Mouse (Mus musculus): ENCODE data around the gene Spcs2.
A peak's percentile ranks its signal among the peaks of the same experiment; 100 is the strongest.

The Spcs2 gene

GRCm38 (mm10) chr7:99864241-99865028, 1.2 kb upstream of the Spcs2 start:
- ATAC-seq (ENCODE audit: low TSS enrichment) = no peak

DNA sequence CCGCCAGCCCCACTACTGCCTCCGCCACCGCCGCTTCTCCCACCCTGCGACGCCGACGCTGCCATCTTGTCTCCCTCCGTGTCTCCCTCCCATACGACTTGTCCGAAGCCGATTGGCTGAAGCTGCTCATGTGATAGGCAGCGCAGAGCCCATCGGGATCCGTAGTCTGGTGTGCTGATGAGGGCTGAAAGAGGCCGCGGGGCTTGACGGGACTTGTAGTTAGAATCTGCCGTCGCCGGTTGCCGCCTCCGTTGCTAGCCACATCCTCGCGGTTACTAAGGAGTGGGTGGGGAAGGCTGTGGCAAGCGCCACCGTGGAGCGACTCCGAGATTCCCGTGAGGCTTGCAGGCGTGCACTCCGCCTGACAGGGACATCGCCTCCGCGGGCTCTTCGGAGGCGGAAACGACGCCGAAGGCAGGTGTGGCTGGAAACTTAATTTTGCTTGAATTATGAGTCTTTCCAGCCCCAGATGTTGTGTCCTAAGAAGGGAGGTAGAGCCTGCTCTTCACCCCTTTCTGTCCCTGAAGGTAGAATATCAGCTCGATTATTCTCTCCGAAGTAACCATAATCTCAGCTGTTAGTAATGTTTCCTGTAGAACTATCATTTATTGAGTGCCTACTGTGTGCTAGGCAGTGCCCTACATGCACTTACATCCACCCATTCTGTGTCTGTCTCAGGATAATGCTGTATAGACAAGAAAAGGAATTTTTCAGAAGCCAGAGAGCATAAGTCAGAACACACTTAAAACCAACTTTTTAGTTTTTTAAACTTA, 4.3 kb downstream of the Spcs2 start, which contains the start of gene Xrra1:
Gene Xrra1 (plus strand): TSS at position 304 of the 773 bp plus-strand sequence.
- ATAC-seq (ENCODE audit: low TSS enrichment) = peak; percentile 99

DNA sequence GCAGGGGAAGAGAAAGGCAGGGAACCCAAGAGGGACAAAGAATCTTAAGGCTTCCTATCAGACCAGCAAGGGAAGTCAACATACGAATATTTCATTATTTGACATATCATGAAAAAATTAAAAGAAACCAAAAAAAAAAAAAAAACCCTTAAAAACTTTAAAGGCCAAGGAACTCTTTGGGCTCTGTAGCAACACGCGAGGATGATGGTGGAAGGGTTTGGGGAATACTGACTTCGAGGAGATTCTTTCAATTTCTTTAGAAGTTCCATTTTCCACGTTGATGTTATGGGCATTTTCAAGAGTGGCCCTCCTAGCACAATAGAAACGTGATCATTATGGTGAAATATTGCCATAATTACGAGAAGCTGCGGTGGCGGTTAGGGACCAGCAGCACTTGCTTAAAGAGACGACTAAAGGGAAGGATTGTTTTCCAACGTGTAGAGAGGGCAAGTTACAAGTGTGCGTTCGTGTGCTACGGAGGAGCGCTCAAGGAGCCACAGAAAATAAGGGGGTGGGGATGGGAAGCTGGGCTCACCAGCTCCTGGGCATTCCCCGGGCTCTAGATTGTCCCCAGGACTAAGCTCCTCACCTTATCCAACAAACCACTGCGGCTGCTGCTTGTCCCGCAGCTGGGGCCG, 5.0 kb downstream of the Spcs2 start:
- ATAC-seq (ENCODE audit: low TSS enrichment) = peak; percentile 35; the same call in 1 of the 2 replicates

- ATAC-seq (ENCODE audit: low TSS enrichment) = no peak
Observed at GRCm38 (mm10) chr7:99856266-99856861, 6.9 kb downstream of the Spcs2 start.

GRCm38 (mm10) chr7:99854311-99854710, 9.0 kb downstream of the Spcs2 start:
- ATAC-seq (ENCODE audit: low TSS enrichment) = no peak

GRCm38 (mm10) chr7:99853350-99853749, 9.9 kb downstream of the Spcs2 start:
- ATAC-seq (ENCODE audit: low TSS enrichment) = no peak

DNA sequence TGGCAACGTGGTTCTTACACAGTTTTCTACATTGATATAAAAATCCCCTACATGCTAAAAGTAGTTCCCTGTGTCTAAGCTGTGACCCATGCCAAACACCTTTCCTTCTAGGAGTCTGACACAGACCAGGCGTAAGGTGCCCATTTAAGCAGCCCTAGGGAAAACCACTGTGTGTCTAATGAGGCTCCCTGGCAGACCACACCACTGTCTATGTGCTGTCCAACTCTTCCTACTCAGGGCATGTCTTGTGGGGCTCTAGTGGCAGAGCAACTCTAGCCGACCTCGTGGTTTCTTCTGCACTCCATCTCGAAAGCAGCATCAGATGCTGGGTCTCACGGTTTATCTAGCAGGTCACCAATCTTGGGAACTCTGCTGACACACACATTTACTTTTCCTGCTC, 11.6 kb downstream of the Spcs2 start:
- ATAC-seq (ENCODE audit: low TSS enrichment) = no peak

GRCm38 (mm10) chr7:99851121-99851520, 12.1 kb downstream of the Spcs2 start:
- no peak for ATAC-seq (ENCODE audit: low TSS enrichment)

GRCm38 (mm10) chr7:99850534-99850933, 12.7 kb downstream of the Spcs2 start:
- ATAC-seq (ENCODE audit: low TSS enrichment) = no peak

DNA sequence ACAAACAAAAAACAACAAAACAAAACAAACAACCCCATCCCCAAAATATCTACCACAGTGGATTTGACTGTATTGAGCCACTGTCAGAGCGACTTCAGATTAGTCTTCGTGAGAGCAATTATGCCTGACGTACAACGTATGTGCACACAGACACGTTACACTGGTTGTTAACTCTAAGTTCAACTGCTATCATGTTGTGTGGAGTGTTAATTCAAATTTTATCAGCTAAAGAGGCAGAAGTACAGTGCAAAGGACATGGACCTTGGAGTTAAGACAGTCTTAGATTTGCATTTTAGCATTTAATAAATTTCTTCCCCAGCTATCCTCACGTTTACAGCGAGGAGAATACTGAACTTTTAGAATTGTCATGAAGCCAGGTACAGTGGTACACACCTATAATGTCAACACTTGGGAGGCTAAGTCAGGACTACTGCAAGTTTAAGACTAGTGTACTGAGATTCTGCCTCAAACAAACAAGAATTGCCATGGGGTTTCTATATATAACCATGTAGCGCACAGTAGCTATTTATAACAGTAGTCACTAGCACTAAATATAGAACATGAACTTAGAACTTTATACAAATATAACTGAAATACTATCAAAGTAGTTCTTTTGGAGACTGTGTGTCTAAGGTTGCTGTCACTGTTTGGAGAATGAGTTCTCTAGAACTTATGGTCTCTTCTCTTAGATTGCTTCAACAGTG, 17.6 kb downstream of the Spcs2 start:
- no peak for ATAC-seq (ENCODE audit: low TSS enrichment)

DNA sequence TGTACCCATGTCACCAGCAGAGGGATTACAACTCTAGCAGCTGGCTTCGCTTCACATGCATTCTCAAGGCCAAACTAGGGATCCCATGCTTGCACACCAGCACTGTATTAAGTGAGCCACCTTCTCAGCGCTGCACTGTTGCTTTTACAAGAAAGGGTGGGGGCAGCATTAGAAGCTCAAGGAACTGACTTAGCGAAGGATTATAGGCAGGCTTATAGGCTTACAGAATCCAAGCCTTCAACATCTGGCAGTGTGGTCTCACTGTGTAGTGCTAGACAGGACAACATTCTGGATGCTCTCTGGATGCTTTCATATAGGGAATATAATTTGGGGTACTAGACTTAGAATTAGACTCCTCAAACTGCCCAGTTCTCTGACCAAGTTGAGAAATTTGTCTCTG, 25.0 kb downstream of the Spcs2 start:
- ATAC-seq (ENCODE audit: low TSS enrichment) = no peak

DNA sequence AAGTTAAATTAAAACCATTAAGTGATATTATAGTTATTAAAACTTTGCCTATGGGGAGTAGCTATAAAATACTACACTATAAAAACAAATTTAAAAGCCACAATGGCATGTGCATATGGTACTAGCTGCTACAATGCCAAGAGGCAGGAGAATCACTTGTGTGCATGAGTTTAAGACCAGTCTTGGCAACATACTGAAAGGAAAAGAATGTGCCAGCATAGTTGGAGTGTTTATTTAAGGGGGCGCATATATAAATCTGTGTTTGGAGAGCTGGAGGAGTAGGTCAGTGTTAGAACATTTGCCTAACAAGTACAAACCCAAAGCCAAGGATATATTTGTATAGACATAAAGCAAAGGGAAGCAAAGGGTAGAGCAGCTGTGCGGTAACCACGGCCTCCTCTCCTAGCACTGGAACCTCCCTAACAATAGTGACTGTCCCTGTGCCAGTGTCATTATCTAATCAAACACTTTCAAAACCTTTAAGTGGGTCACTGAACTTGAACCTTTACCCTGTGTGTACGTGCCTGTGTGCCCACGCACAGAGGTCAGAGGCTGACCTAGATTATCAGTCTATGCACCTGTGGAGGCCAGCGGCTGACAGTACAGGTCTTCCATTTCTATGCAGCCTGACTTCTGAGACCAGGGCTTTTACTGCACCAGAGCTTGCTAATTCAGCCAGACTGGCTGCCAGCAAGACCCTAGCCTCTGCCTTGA, 25.7 kb downstream of the Spcs2 start:
- no peak for ATAC-seq (ENCODE audit: low TSS enrichment)

DNA sequence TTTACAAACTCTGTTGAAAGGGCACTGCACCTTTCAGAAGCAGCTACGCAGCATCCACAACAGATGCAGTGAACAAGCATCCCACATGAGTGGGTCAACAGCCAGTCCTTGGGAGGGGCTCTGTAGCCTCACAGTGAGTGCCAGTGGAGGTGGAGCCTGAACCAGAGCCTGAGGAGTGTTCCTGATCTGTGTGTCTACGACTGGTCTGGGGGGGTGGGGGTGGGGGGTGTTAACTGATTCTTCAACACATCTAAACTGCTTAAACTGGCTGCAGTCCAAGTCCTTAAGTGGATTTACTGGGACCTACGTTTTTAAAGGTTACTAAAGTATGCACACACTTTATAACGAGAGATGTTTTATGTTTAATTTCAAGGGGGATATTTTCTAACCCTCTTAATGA, 26.5 kb downstream of the Spcs2 start:
- no peak for ATAC-seq (ENCODE audit: low TSS enrichment)

DNA sequence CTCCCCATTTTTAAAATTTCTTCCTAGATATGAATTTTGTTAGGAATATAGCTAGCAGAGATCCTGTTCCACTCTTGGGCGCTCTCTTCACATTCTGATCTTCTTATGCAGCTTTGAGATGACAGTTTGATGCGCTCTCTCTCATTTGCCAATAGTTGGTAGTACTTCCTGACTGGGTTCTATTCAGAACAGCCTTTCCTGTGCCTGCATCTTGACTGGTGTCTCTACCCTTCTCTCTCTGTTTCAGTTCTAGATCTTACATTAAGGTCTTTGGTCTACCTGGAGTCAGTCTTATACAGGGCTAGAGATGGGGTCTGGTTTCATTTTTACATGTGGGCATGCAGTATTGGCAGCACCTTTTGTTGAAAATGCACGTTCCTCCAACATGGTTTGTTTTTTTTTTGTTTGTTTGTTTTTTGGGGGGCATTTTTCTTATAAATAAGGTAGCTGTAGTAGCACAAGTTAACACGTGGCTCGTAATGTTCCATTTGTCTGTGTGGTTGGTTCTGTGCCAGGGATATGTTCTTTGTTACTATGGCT, 28.9 kb downstream of the Spcs2 start:
- ATAC-seq (ENCODE audit: low TSS enrichment) = no peak

- no peak for ATAC-seq (ENCODE audit: low TSS enrichment)
Observed at GRCm38 (mm10) chr7:99833846-99834222, 29.4 kb downstream of the Spcs2 start.

GRCm38 (mm10) chr7:99833115-99833845, 30.0 kb downstream of the Spcs2 start:
- ATAC-seq (ENCODE audit: low TSS enrichment) = no peak

DNA sequence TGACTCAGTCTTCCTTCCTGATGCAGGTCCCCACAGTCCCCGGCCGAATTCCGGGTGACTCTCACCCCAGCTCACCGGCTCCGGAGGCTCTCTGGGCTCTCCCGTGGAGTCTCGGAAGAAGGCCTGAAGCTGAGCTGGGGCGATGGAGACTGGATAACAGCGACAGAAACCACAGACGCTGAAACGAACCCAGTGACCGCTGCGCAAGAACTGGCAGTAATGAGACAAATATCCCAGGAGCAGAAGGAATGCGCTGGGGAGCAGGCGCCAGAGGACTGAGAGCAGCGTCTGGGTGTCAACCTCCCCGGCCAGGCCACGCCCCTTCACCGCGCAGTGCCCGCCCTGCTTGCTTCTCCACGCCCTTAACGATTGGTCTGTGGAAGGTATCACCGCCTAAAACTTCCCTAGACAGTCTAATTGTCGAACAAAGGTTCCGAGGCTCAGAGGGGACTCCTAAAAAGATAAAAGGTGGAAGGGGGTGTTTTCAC, 35.1 kb downstream of the Spcs2 start, which contains the start of gene Neu3:
Gene Neu3 (minus strand): TSS at position 335 of the 488 bp plus-strand sequence.
- ATAC-seq (ENCODE audit: low TSS enrichment) = peak; percentile 98

GRCm38 (mm10) chr7:99826096-99826495, 37.2 kb downstream of the Spcs2 start:
- ATAC-seq (ENCODE audit: low TSS enrichment) = no peak

DNA sequence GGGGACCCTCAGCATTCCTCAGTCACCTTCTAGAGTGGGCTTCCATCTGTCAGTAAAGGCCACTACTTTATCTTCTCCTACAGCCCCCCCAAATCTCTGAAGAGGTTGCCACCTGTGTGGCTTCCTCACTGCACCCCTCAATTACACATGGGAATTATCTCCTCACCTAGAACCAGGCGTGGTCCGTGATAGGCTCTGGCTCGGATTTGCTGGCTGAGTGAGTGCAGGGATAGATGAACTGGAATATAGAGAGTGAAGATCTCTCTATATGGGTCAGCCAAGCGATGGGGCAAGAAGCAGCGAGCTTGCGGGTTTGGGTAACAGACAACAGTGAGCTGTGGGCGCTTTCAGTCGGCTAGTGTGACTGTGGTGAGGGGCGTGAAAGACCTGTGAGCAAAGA, 37.8 kb downstream of the Spcs2 start:
- ATAC-seq (ENCODE audit: low TSS enrichment) = no peak

Measured in frontal cortex, adult (tissue).